Mouse (Mus musculus) testis, adult 2 months (tissue): ENCODE results near the gene Actr3.

ENCODE experiments used
- CTCF ChIP-seq: fragments of 200-500 bp; IDR thresholded peaks from 2 replicates; pipeline ENCODE4 v1.5.1; 2012; ENCODE audit warnings: low read depth, mild to moderate bottlenecking, inconsistent platforms, low read length, moderate library complexity; ENCODE audit not compliant: control insufficient read depth, insufficient read depth, insufficient replicate concordance
- POLR2A ChIP-seq: fragments of 200-500 bp; IDR thresholded peaks from 2 replicates; pipeline ENCODE4 v1.6.1; 2012; ENCODE audit warnings: low read depth, mild to moderate bottlenecking, inconsistent platforms, low read length, moderate library complexity; ENCODE audit not compliant: control insufficient read depth

DNA sequence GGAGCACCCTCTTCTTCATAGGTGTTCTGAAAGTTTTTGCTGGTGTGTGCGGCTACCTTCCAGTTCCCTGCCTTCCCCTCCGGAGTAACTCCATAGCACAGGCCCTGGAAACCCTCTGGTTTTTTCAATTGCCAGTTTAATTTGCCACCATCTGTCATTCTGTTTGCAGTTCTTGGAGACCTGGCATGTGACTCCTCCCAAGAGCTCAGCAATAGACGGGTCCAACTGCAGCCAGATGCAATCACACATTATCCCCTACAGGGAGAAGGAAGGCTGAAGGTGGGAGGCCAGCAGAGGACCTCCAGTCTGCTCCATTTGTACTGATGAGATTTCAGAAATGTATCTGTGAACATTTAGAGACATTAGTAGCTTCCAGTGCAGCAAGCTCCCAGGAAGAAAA is 56.6 kb downstream of the Actr3 start:
- TF ChIP-seq POLR2A: no peak
- TF ChIP-seq CTCF: no peak
